Mouse (Mus musculus) E14TG2a.4 (cell line): ENCODE results near the gene Pea15a.

Experiments used
- H3K27me3 ChIP-seq: 2 replicates; pipeline ENCODE4 v1.6.1; 2014; ENCODE audit warnings: low read length, control low read depth; ENCODE audit not compliant: insufficient read depth
- H3K36me3 ChIP-seq: 2 replicates; pipeline ENCODE4 v1.6.1; 2014; ENCODE audit warnings: low read length, control low read depth; ENCODE audit not compliant: insufficient read depth
- H3K4me1 ChIP-seq: replicated peaks from 2 replicates; pipeline ENCODE4 v1.6.1; 2014; ENCODE audit warnings: low read depth, low read length, control low read depth
- H3K4me3 ChIP-seq: replicated peaks from 2 replicates; pipeline ENCODE4 v1.5.1; 2014; ENCODE audit warnings: mild to moderate bottlenecking, low read length
- H3K9me3 ChIP-seq: 2 replicates; pipeline ENCODE4 v1.6.1; 2014; ENCODE audit warnings: low read length, control low read depth
- CTCF ChIP-seq: conservative IDR thresholded peaks from 2 replicates; pipeline ENCODE4 v1.5.1; 2014; ENCODE audit warnings: low read length
- NANOG ChIP-seq: IDR thresholded peaks from 2 replicates; pipeline ENCODE4 v1.6.1; 2014; ENCODE audit warnings: borderline replicate concordance, low read length, mixed read lengths
- POU5F1 ChIP-seq: IDR thresholded peaks from 2 replicates; pipeline ENCODE4 v1.6.1; 2014; ENCODE audit warnings: low read length, borderline replicate concordance

Pea15a gene

GRCm38 (mm10) chr1:172201967-172202880, 4.4 kb downstream of the Pea15a start:
- Histone ChIP-seq H3K9me3 (no peaks in the 10 kb centered on the region), H3K36me3 (peaks cover 49% of the 10 kb centered on the region), H3K4me3 (peak overlapping the region; percentile 7; the same call in 1 of the 2 replicates), H3K4me1 (peaks cover 74% of the 10 kb centered on the region), H3K27me3 (peaks cover 6% of the 10 kb centered on the region)
- no peak for TF ChIP-seq POU5F1
- no peak for TF ChIP-seq NANOG
- TF ChIP-seq CTCF = no peak

- Histone ChIP-seq H3K36me3 (peaks cover 62% of the 10 kb centered on the region), H3K27me3 (peaks cover 6% of the 10 kb centered on the region), H3K9me3 (no peaks in the 10 kb centered on the region), H3K4me1 (peaks cover 66% of the 10 kb centered on the region), H3K4me3 (no peak overlapping the region)
- no peak for TF ChIP-seq CTCF
- no peak for TF ChIP-seq POU5F1
- no peak for TF ChIP-seq NANOG
Measured at GRCm38 (mm10) chr1:172200871-172201447, 5.6 kb downstream of the Pea15a start.

- no peak for TF ChIP-seq POU5F1
- TF ChIP-seq CTCF = no peak
- no peak for TF ChIP-seq NANOG
- Histone ChIP-seq H3K4me1 (peaks cover 66% of the 10 kb centered on the region), H3K9me3 (no peaks in the 10 kb centered on the region), H3K4me3 (no peak overlapping the region), H3K36me3 (peaks cover 70% of the 10 kb centered on the region), H3K27me3 (no peaks in the 10 kb centered on the region)
Measured at GRCm38 (mm10) chr1:172200161-172200560, 6.4 kb downstream of the Pea15a start.

- Histone ChIP-seq H3K27me3 (no peaks in the 10 kb centered on the region), H3K4me3 (no peak overlapping the region), H3K4me1 (peaks cover 66% of the 10 kb centered on the region), H3K36me3 (peaks cover 82% of the 10 kb centered on the region), H3K9me3 (no peaks in the 10 kb centered on the region)
- no peak for TF ChIP-seq NANOG
- no peak for TF ChIP-seq POU5F1
- TF ChIP-seq CTCF = no peak
Measured at GRCm38 (mm10) chr1:172198996-172199395, 7.6 kb downstream of the Pea15a start.

GRCm38 (mm10) chr1:172198316-172198715, 8.3 kb downstream of the Pea15a start:
- H3K4me1 ChIP-seq = peaks cover 65% of the 10 kb centered on the region
- H3K27me3 ChIP-seq = no peaks in the 10 kb centered on the region
- H3K4me3 ChIP-seq = no peak overlapping the region
- H3K9me3 ChIP-seq = no peaks in the 10 kb centered on the region
- peaks cover 88% of the 10 kb centered on the region for H3K36me3 ChIP-seq
- TF ChIP-seq NANOG (no peak), CTCF (no peak)

GRCm38 (mm10) chr1:172197851-172198250, 8.8 kb downstream of the Pea15a start:
- Histone ChIP-seq H3K27me3 (no peaks in the 10 kb centered on the region), H3K9me3 (no peaks in the 10 kb centered on the region), H3K4me3 (no peak overlapping the region), H3K4me1 (peaks cover 60% of the 10 kb centered on the region), H3K36me3 (peaks cover 88% of the 10 kb centered on the region)
- TF ChIP-seq POU5F1 = no peak
- TF ChIP-seq CTCF = no peak
- no peak for TF ChIP-seq NANOG

- no peaks in the 10 kb centered on the region for H3K27me3 ChIP-seq
- peaks cover 92% of the 10 kb centered on the region for H3K36me3 ChIP-seq
- TF ChIP-seq NANOG (no peak), CTCF (no peak), POU5F1 (no peak)
Measured at GRCm38 (mm10) chr1:172197146-172197545, 9.5 kb downstream of the Pea15a start.

GRCm38 (mm10) chr1:172194435-172194834, 12.2 kb downstream of the Pea15a start:
- TF ChIP-seq NANOG (no peak), POU5F1 (no peak), CTCF (no peak)
- H3K4me3 ChIP-seq = no peak overlapping the region
- H3K4me1 ChIP-seq = peaks cover 29% of the 10 kb centered on the region
- peaks cover 92% of the 10 kb centered on the region for H3K36me3 ChIP-seq
- H3K27me3 ChIP-seq = no peaks in the 10 kb centered on the region
- peaks cover 15% of the 10 kb centered on the region for H3K9me3 ChIP-seq

More at GRCm38 (mm10) chr1:172197146-172197545, 9.5 kb downstream of the Pea15a start:
- Histone ChIP-seq H3K9me3 (no peaks in the 10 kb centered on the region), H3K4me1 (peaks cover 53% of the 10 kb centered on the region), H3K4me3 (no peak overlapping the region)
